Mouse (Mus musculus) adrenal gland, adult 8-10 months (tissue): ENCODE data around the gene Gpr101. TPM values are rescaled to one million over a fixed set of nuclear protein-coding genes. Genes with fewer than 3 reads are reported as not detected.

Experiments
- DNase-seq: peaks from one replicate; pipeline ENCODE4 v3.0.0; 2022
- total RNA-seq, 4 experiments: library from RNA; stranded (reverse); gene quantifications; 2 replicates each; pipeline ENCODE4 v1.2.4; 2022

Gene Gpr101
- not detected for total RNA-seq

DNA sequence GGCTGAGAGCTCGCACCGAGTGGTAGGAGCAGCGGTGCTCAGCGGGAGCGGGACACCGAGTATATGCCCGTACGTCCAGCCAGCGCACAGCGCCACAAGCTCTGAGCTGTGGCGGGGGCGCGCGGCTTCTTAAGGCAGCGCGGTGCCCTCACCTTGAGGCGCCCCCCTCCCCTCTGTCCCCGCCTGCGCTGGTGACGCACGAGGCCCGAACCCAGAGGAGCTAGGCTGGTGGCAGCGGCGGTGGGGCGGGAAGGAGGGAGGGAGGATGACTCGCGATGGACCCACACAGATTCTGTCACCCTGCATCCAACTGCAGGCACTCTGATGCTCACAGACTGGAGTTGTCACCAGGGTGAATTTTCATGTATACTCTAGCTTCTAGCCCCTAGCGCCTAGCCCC lies at the start of gene Gpr101:
Gene Gpr101 (minus strand): TSS at position 124 of the 400 bp plus-strand sequence.
- DNase-seq, result no peak

DNA sequence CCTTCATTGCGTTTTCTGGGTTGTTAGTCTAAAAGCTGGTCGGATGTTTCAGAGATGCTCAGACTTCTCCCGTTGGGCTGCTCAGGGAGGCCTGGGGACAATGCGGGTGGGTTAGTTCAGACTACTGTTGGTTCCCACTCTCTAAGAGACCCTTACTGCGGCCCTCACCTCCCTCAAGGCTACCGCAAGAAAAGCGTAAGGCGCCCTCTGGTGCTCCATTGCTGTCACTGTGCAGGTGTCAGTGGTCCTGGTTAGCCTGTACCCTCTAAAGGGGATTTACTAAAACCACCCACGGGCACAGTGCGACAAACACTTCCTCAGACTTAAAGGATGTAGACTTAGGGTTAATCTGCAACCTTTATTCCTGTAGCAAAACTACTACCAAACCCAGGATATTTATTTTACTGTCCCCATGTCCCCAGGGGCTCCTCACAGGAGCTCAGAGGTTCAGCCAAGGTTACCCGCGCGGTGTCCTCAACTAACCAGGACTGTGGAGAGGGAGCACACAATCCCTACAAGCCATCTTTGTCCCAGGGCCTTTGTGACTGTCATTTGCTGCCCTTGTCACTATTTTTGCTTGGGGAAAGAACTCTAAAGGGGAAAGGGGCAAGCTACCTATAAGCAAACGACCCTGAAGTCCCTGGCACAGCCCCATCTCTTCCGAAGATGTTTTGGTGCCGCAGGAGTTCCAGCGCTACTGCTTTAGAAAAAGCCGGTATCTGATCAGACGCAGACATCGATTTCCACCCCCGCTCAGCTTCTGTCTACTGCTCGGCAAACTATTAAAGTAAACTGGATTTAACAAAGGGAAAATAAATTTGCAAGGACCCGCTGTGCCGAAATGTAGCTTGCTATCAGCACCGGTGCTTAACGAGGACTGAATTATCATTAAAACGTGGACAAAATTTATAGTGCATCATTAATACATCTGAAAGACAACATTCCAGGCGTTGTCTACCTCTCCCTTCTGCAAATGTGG lies 17.8 kb upstream of the Gpr101 start:
- no peak for DNase-seq

DNA sequence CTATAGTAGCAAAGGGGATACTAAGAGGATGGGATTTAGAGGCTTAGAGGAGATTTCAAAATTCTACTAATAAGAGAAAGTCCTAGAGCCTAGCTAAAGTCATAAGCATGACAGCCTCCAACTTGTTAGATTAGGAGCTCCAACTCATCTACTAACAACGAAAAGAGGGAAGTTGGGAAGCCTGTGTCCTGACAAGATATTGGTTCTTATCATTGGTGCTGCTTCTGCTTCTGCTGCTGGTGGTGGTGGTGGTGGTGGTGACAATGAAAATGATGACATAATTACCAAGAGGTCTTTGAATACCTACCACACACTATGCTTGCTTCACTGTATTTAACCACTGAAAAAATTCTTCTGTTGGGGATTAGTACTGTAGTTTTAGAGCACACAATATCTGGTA lies 2.7 kb upstream of the Gpr101 start:
- DNase-seq, result no peak

Other genes starting within 250 kb of the Gpr101 start
- 10 to 100 TPM; 46.2 to 57.7 (median 53.8) TPM for gene Arhgef6, start 165.0 kb downstream of the Gpr101 start, total RNA-seq
- 10 to 100 TPM; 21.9 to 48.7 (median 41.2) TPM for gene Rbmx, start 110.7 kb downstream of the Gpr101 start, total RNA-seq
- gene Gm364, start 94.6 kb downstream of the Gpr101 start, total RNA-seq, result not detected